In genomic region chr10:92162473-92163011, GRCm38 (mm10) we compare ENCODE assay signal across 9 mouse cellular contexts.
A peak's percentile ranks its signal among the peaks of the same experiment; 100 is the strongest.
DNase-seq lines count a peak whose midpoint lies in the region; ATAC-seq lines count a peak whose summit lies in the region.
"Had no signal": no experiment of that assay in that cellular context is flagged by ENCODE, and none has a peak within 500 bp of the region (broad histone marks: within the 10 kb centered on the region; RNA-seq: fewer than 3 reads in every experiment).

No protein-coding gene starts in this region.

- DNase-seq in kidney, adult 18-20 months: peak; percentile 5
- DNase-seq in kidney, adult 8-10 months: no peak
- DNase-seq in adrenal gland, postnatal 10 days: peak; percentile 7
- peak; percentile 28 to 32 for DNase-seq in right cerebral cortex, postnatal 10 days (ENCODE audit: low spot score in 2 of 2)
- DNase-seq in spleen, postnatal 14 days (ENCODE audit: low spot score in 2 of 2): no peak

- no peaks in the 10 kb centered on the region for H3K4me1 ChIP-seq in embryonic facial prominence, embryonic 12.5 days
- no peaks in the 10 kb centered on the region for H3K4me1 ChIP-seq in intestine, embryonic 15.5 days (replicated peaks)
- peaks cover 13% of the 10 kb centered on the region for H3K4me1 ChIP-seq in lung, embryonic 15.5 days

- WGBS in embryonic facial prominence, embryonic 12.5 days: 1% methylated on average over 29 of the region's 29 CpGs
- WGBS in intestine, embryonic 15.5 days: 1% methylated on average over 29 of the region's 29 CpGs
- 2% methylated on average over 29 of the region's 29 CpGs for WGBS in lung, embryonic 15.5 days

- ATAC-seq in embryonic facial prominence, embryonic 12.5 days (ENCODE audit: insufficient number of reproducible peaks, insufficient read depth, low FRiP score, low TSS enrichment): no peak
- peak; percentile 34; the same call in 1 of the 2 replicates for ATAC-seq in intestine, embryonic 15.5 days
- no peak for ATAC-seq in lung, embryonic 15.5 days (ENCODE audit: borderline replicate concordance, extremely low read depth, low FRiP score, low TSS enrichment)

- H3K4me3 ChIP-seq in embryonic facial prominence, embryonic 12.5 days: peak overlapping the region; percentile 38
- H3K4me3 ChIP-seq in intestine, embryonic 15.5 days (replicated peaks): peak overlapping the region; percentile 33
- H3K4me3 ChIP-seq in lung, embryonic 15.5 days: peak overlapping the region; percentile 29

- H3K4me2 ChIP-seq in embryonic facial prominence, embryonic 12.5 days (replicated peaks): peak overlapping the region; percentile 76
- H3K4me2 ChIP-seq in intestine, embryonic 15.5 days (replicated peaks): peak overlapping the region; percentile 75
- H3K4me2 ChIP-seq in lung, embryonic 15.5 days: peak overlapping the region; percentile 68

- no peaks in the 10 kb centered on the region; the same call in 1 of the 2 replicates for H3K27me3 ChIP-seq in embryonic facial prominence, embryonic 12.5 days
- no peaks in the 10 kb centered on the region; the same call in 1 of the 2 replicates for H3K27me3 ChIP-seq in intestine, embryonic 15.5 days (replicated peaks)
- H3K27me3 ChIP-seq in lung, embryonic 15.5 days: peaks cover 25% of the 10 kb centered on the region

- H3K9ac ChIP-seq in embryonic facial prominence, embryonic 12.5 days: peak overlapping the region; percentile 45
- no peak overlapping the region for H3K9ac ChIP-seq in intestine, embryonic 15.5 days
- no peak overlapping the region for H3K9ac ChIP-seq in lung, embryonic 15.5 days

- H3K27ac ChIP-seq in embryonic facial prominence, embryonic 12.5 days: peak overlapping the region; percentile 54; the same call in 1 of the 2 replicates
- H3K27ac ChIP-seq in intestine, embryonic 15.5 days: no peak overlapping the region
- no peak overlapping the region for H3K27ac ChIP-seq in lung, embryonic 15.5 days
- H3K27ac ChIP-seq: macrophage had no signal

- H3K36me3 ChIP-seq in embryonic facial prominence, embryonic 12.5 days: no peaks in the 10 kb centered on the region
- no peaks in the 10 kb centered on the region for H3K36me3 ChIP-seq in intestine, embryonic 15.5 days
- no peaks in the 10 kb centered on the region for H3K36me3 ChIP-seq in lung, embryonic 15.5 days

- no peaks in the 10 kb centered on the region for H3K9me3 ChIP-seq in embryonic facial prominence, embryonic 12.5 days
- no peaks in the 10 kb centered on the region for H3K9me3 ChIP-seq in intestine, embryonic 15.5 days
- H3K9me3 ChIP-seq in lung, embryonic 15.5 days: no peaks in the 10 kb centered on the region

Comparison
In these comparisons a context has a peak if more than half of its experiments do, and no peak if none do; other contexts are left out.
1. DNase-seq: peak in kidney, adult 18-20 months (single experiment), adrenal gland, postnatal 10 days (single experiment) and right cerebral cortex, postnatal 10 days (2 of 2); none in kidney, adult 8-10 months (0 of 2) and spleen, postnatal 14 days (0 of 2).
2. Peak in every context shown above with its lines, with median percentiles within 50 percentile points of each other: H3K4me2 ChIP-seq and H3K4me3 ChIP-seq.